Mouse (Mus musculus) ES-E14 (cell line): ENCODE results near the gene Msantd2.

Experiments
- HCFC1 ChIP-seq: IDR thresholded peaks from 2 replicates; pipeline ENCODE4 v1.6.1; 2012; ENCODE audit warnings: low read length, inconsistent platforms, borderline replicate concordance; ENCODE audit not compliant: insufficient read depth
- ZC3H11A ChIP-seq: IDR thresholded peaks from 2 replicates; pipeline ENCODE4 v1.6.1; 2012; ENCODE audit warnings: low read depth, mild to moderate bottlenecking, inconsistent platforms, low read length, borderline replicate concordance
- ZNF384 ChIP-seq: IDR thresholded peaks from 2 replicates; pipeline ENCODE4 v1.6.1; 2012; ENCODE audit warnings: low read depth, low read length, inconsistent platforms

GRCm38 (mm10) chr9:37567019-37567418, 77.9 kb downstream of the Msantd2 start:
- TF ChIP-seq ZNF384 (no peak), HCFC1 (no peak), ZC3H11A (no peak)
